Mouse (Mus musculus) kidney, embryonic 14.5 days (tissue): ENCODE measurements around the gene Cops7a. TPM values are rescaled to one million over a fixed set of nuclear protein-coding genes. Genes with fewer than 3 reads are reported as not detected.
A peak's percentile ranks its signal among the peaks of the same experiment; 100 is the strongest.

Experiments used
- ATAC-seq: fragments of 200-750 bp; cut with Nextera tagmentation; 2 replicates; pipeline ENCODE4 v1.8.0; 2017; ENCODE audit warnings: moderate number of reproducible peaks, mild to moderate bottlenecking, moderate TSS enrichment, moderate library complexity; ENCODE audit not compliant: low FRiP score, low TSS enrichment
- H3K27ac ChIP-seq: fragments of 300-500 bp; sonication (generic); 2 replicates; pipeline ENCODE4 v1.5.1; 2014; ENCODE audit warnings: low read depth, mild to moderate bottlenecking, low read length, moderate library complexity, mixed read lengths
- H3K27me3 ChIP-seq: fragments of 300-500 bp; sonication (generic); 2 replicates; pipeline ENCODE4 v1.6.1; 2014; ENCODE audit warnings: mild to moderate bottlenecking, low read length; ENCODE audit not compliant: control insufficient read depth, insufficient read depth
- H3K36me3 ChIP-seq: fragments of 300-500 bp; sonication (generic); 2 replicates; pipeline ENCODE4 v1.6.1; 2014; ENCODE audit warnings: low read length, mixed read lengths; ENCODE audit not compliant: control insufficient read depth, insufficient read depth
- H3K4me1 ChIP-seq: fragments of 300-500 bp; sonication (generic); 2 replicates; pipeline ENCODE4 v1.6.1; 2014; ENCODE audit warnings: low read length, mixed read lengths; ENCODE audit not compliant: control insufficient read depth, insufficient read depth
- H3K4me2 ChIP-seq: fragments of 300-500 bp; sonication (generic); replicated peaks from 2 replicates; pipeline ENCODE4 v1.6.1; 2014; ENCODE audit warnings: low read depth, mild to moderate bottlenecking, low read length
- H3K4me3 ChIP-seq: fragments of 300-500 bp; sonication (generic); 2 replicates; pipeline ENCODE4 v1.5.1; 2014; ENCODE audit warnings: mild to moderate bottlenecking, low read length
- H3K9ac ChIP-seq: fragments of 300-500 bp; sonication (generic); 2 replicates; pipeline ENCODE4 v1.6.1; 2014; ENCODE audit warnings: low read depth, mild to moderate bottlenecking, low read length, moderate library complexity
- H3K9me3 ChIP-seq: fragments of 300-500 bp; sonication (generic); 2 replicates; pipeline ENCODE4 v1.6.1; 2016; ENCODE audit warnings: low read length; ENCODE audit not compliant: control insufficient read depth
- WGBS: fragments of 180-500 bp; shearing (Covaris S2); extraction: QIAGEN DNeasy Blood & Tissue Kit; methylation state at CpG from one replicate; pipeline ENCODE4 v1.1.7; 2014; 5-methylcytosine and 5-hydroxymethylcytosine counted together
- polyA plus RNA-seq: library from polyadenylated mRNA; unstranded; fragments of >200 nt; fragmentation: Nextera tagmentation; extraction: Ambion mirVana; gene quantifications from 2 replicates; pipeline ENCODE4 v1.2.1, GENCODE M21; 2014

Cops7a gene
- polyA plus RNA-seq, 1 experiment from 2014 or later, result 162 TPM

DNA sequence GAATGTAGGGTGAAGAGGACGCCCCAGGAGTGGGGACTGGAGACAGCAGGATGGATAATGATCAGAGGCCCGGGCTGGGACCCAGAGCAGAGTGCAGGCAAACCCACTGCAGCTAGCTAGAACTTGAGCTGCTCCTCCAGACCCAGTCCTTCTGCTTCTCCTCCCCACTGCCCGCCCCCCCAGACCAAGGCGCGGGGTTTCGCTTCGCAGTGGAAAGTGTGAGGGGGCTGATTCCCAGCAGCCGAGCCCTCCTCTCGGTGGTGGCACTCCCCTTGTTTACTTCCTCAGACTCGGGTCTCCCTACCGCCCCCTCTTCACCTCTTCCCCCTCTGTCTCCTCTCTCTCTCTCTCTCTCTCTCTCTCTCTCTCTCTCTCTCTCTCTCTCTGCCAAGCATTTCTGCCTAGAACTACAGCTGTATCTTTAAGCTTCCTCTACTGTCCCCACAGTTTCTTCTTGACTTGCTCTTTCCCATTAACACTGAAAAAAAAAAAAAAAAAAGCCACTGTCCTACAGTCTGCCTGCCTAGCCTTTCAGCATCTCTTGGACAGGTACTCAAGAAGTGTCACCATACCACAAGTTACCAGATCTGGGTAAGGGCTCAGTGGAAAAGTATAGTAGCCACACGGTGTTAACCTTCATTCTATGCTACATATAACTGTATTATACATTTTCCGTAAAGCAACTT, 53.7 kb downstream of the Cops7a start, which contains the start of gene Lag3:
Gene Lag3, minus strand, starts transcription at position 173 of the 686 bp plus-strand sequence.
- Histone ChIP-seq H3K4me3 (no peak within 1 kb of the TSS), H3K4me1 (peaks cover 32% of the 10 kb centered on the region), H3K4me2 (no peak within 1 kb of the TSS; the same call in 1 of the 2 replicates), H3K9ac (no peak within 1 kb of the TSS), H3K27me3 (0 out of 2 replicates have a peak, but pooled peaks cover 3% of the 10 kb centered on the region), H3K36me3 (peaks cover 22% of the 10 kb centered on the region), H3K27ac (no peak within 1 kb of the TSS), H3K9me3 (no peaks in the 10 kb centered on the region)
- WGBS, result 20% methylated on average over 11 of the region's 13 CpGs
- no peak for ATAC-seq

- Histone ChIP-seq H3K27me3 (0 out of 2 replicates have a peak, but pooled peaks cover 3% of the 10 kb centered on the region), H3K4me3 (peak overlapping the region; percentile 19; the same call in 1 of the 2 replicates), H3K4me1 (peaks cover 24% of the 10 kb centered on the region; the same call in 1 of the 2 replicates), H3K27ac (no peak overlapping the region), H3K36me3 (peaks cover 22% of the 10 kb centered on the region), H3K9ac (peak overlapping the region; percentile 38), H3K4me2 (peak overlapping the region; percentile 44), H3K9me3 (no peaks in the 10 kb centered on the region)
- WGBS, result 4% methylated on average over 25 of the region's 32 CpGs
- ATAC-seq, result peak; percentile 28; the same call in 1 of the 2 replicates
These were observed 55.3 kb downstream of the Cops7a start for GRCm38 (mm10) chr6:124910032-124910431.

Other genes with a start within 250 kb of the Cops7a start
- 10.0 and 12.9 TPM in 2 replicates for gene Ptpn6, start 226.8 kb downstream of the Cops7a start, polyA plus RNA-seq
- 564 and 762 TPM in 2 replicates for gene Grcc10, start 224.2 kb downstream of the Cops7a start, polyA plus RNA-seq
- gene Gm45234, start 209.5 kb downstream of the Cops7a start, polyA plus RNA-seq, result not detected in 2 replicates
- gene Atn1, start 209.0 kb downstream of the Cops7a start, polyA plus RNA-seq, result 17.5 and 17.7 TPM in 2 replicates
- 8.8 and 10.8 TPM in 2 replicates for gene Eno2, start 195.9 kb downstream of the Cops7a start, polyA plus RNA-seq
- gene Lrrc23, start 185.8 kb downstream of the Cops7a start, polyA plus RNA-seq, result 0.39 and 0.61 TPM in 2 replicates
- 8.7 and 11.4 TPM in 2 replicates for gene Spsb2, start 156.9 kb downstream of the Cops7a start, polyA plus RNA-seq
- 643 and 681 TPM in 2 replicates for gene Tpi1, start 151.2 kb downstream of the Cops7a start, polyA plus RNA-seq
- 102 and 139 TPM in 2 replicates for gene Usp5, start 136.1 kb downstream of the Cops7a start, polyA plus RNA-seq
- 201 and 232 TPM in 2 replicates for gene Cdca3, start 136.0 kb downstream of the Cops7a start, polyA plus RNA-seq
- 0.84 and 1.3 TPM in 2 replicates for gene Gnb3, start 125.3 kb downstream of the Cops7a start, polyA plus RNA-seq
- gene P3h3, start 107.8 kb downstream of the Cops7a start, polyA plus RNA-seq, result 25.8 and 29.5 TPM in 2 replicates
- gene Gpr162, start 101.6 kb downstream of the Cops7a start, polyA plus RNA-seq, result 0.55 and 1.1 TPM in 2 replicates
- 0.16 TPM in 1 of 2 replicates, not detected in the other for gene Cd4, start 77.3 kb downstream of the Cops7a start, polyA plus RNA-seq
- 1.6 and 1.7 TPM in 2 replicates for gene Lag3, start 53.8 kb downstream of the Cops7a start, polyA plus RNA-seq
- gene Ptms, start 45.4 kb downstream of the Cops7a start, polyA plus RNA-seq, result 219 and 295 TPM in 2 replicates
- 396 and 402 TPM in 2 replicates for gene Mlf2, start 34.2 kb downstream of the Cops7a start, polyA plus RNA-seq
- gene Pianp, start 31.2 kb upstream of the Cops7a start, polyA plus RNA-seq, result 1.0 and 1.2 TPM in 2 replicates
- 12.5 and 15.0 TPM in 2 replicates for gene Zfp384, start 43.6 kb upstream of the Cops7a start, polyA plus RNA-seq
- 111 and 144 TPM in 2 replicates for gene Ing4, start 74.2 kb upstream of the Cops7a start, polyA plus RNA-seq
- gene Acrbp, start 84.2 kb upstream of the Cops7a start, polyA plus RNA-seq, result 14.0 and 14.7 TPM in 2 replicates
- 0.43 and 0.45 TPM in 2 replicates for gene Lpar5, start 102.4 kb upstream of the Cops7a start, polyA plus RNA-seq
- gene Chd4, start 130.4 kb upstream of the Cops7a start, polyA plus RNA-seq, result 72.1 and 106 TPM in 2 replicates
- 58.2 and 67.2 TPM in 2 replicates for gene Nop2, start 166.4 kb upstream of the Cops7a start, polyA plus RNA-seq
- gene Iffo1, start 179.7 kb upstream of the Cops7a start, polyA plus RNA-seq, result 7.0 and 7.4 TPM in 2 replicates
- 2,196 and 2,293 TPM in 2 replicates for gene Gapdh, start 200.9 kb upstream of the Cops7a start, polyA plus RNA-seq
- gene Ncapd2, start 226.2 kb upstream of the Cops7a start, polyA plus RNA-seq, result 99.6 and 150 TPM in 2 replicates
- 203 and 238 TPM in 2 replicates for gene Mrpl51, start 226.3 kb upstream of the Cops7a start, polyA plus RNA-seq